Mouse (Mus musculus): ENCODE measurements around the gene 1700037H04Rik.

1700037H04Rik gene

DNA sequence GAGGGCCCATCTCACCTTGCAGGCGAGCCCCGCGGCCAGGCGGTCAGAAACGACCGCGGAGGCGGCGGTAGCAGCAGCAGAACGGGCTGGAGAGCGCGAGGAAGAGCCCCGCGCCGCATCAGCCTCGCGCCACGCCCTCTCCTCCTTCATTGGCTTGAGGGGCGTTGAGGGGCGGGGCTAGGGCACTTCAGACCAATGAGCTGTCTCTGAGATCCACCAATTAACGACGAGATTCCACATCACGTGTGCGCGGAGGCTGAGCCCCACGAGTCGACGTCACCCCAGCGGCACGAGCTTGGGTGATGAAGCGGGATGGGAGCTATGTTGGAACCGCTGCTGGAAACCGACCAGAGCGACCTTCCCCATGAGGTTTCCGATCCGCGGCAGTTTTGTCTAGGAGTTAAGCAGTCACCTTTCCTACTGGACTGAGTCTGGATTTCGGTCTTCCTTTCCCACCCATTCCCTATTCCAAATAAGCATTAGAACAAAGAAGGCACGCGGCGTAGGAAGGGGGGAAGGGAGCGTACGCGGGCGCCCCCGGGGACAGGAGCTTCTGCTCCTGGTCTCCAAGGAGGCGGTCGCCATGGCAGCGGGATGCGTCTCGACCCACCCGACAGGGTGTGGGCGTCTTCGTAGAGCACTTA is at the start of gene 1700037H04Rik:
Gene 1700037H04Rik, minus strand, starts transcription at position 144 of the 644 bp plus-strand sequence.
- peak; percentile 99 for DNase-seq (ENCODE audit: low read depth)

DNA sequence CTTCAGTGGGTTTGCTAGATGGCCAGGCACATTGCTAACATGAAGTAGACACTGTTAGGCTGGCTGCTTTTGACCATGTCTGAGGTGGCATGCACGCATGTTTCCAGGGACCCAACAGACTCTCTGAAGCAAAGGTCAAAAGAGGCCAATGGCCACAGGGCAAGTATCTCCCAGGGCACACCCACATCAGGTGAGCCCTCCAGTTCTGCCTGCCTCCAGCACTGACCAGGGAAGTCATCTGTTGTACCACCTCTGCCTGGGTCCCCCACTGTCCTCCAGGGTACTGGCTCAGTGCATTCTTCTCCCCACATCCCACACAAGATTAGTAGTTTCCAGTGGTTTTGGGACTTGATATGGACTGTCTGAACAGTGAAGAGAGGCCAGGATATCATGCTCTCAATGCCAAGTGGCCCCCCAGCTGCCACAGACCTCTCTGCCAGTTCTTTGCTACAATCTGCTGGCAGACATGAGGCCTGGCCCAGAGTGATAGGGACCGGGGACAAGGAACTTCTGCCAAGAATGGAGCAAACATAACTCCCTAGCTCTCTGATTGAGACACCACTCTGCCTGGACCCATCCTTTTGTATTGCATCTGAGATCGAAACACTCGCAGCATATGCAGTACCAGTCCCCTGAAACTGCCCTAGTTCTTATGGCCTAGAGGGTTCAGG is 49.4 kb upstream of the 1700037H04Rik start:
- DNase-seq (ENCODE audit: low read depth), result no peak

DNA sequence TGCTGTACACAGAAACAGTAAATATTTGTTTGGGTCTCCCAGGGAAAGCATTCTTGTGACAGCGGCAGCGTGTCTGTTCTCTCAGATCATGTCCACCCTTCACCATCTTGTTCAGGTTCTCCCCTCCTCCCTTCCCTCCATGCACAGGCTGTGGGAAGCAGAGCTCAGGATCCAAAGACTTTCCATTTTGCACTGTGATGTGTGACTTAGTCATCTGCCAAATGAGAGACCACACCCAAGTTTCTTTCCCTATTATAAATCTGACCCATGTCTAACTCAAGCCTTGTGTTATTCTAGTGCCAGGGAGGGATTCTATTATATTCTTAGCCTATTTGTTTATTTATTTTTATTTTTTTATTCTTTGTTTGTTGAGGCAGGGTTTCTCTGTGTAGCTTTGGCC is 48.5 kb upstream of the 1700037H04Rik start:
- no peak for DNase-seq (ENCODE audit: low read depth)

DNA sequence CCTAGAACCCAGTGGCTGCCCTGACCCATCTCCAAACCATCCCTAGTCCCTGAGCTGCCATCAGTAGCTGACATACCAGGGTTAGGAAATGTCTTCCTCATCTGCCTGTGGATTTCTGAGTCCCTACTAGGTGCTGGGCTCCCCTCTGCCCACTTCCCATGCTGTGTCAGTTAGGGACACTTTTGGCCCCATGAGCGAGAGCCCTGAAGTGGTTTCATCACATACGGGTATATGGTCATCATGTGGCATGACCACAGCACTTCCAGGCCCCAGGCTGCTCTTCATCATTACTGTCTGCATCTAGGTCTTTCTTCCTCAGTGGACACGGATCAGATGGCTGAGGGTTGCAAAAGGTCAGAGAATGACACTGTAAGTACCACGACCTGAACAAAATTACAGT is 46.9 kb upstream of the 1700037H04Rik start, which contains the start of gene Ap5s1:
Gene Ap5s1, plus strand, starts transcription at position 301 of the 400 bp plus-strand sequence.
- DNase-seq (ENCODE audit: low read depth), result no peak

DNA sequence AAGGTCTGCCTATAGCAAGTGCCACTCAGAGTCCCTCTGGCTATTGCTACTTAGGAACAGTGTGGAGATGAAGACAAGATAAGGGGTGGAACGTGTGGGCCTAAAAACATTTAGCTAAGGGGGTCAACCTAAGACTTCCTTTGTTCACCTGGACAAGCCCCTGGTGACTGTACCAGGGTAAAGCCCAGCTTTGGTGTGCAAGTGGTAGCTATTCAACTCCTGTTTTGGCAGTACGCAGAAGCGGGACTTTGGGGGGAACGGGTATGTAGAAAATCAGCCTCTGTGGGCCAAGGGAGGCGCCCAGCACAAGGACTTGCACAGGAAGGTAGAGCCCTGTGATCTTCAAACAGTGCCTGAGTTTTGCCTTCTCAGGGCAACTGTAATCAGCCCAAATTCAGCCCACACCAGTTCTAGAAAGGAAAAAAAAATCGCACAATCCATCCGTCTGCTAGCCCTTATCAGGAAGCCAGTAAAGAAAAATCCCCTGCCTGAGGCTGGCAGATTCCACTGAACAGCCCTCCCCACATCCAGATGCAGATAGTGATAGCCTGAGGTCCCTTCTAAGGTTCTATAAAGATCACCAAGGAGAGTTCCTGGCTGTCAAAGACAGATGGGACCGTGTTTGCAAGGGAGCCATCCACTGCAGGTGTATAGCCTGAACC is 45.8 kb upstream of the 1700037H04Rik start:
- no peak for DNase-seq (ENCODE audit: low read depth)

DNA sequence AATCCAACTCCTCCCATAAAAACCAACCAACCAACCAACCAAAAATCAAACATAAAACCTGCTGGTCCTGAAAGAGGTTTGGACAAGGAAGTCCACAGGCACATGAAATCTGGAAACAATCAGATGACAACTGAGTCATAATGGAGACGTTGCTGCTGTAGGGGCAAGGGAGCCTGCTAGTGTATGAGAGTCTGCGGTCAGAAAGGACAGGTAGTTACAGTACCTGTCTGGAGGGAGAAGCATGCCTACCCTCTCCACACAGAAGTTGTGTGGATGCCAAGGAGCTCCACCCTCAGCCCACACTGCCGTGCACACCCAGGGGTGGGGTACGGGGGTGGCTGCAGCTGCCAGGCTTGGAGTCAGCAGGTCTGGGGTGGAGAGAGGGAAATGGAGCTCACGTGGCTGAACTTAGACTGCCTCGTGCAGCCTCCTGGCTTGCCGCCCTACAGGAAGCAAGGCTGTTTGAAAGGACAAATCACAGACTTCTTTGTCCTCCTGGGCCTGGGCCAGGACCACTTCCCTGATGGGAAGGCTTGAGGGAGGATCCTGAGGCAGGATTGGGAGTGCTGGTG is 44.6 kb upstream of the 1700037H04Rik start:
- DNase-seq (ENCODE audit: low read depth), result peak; percentile 52

DNA sequence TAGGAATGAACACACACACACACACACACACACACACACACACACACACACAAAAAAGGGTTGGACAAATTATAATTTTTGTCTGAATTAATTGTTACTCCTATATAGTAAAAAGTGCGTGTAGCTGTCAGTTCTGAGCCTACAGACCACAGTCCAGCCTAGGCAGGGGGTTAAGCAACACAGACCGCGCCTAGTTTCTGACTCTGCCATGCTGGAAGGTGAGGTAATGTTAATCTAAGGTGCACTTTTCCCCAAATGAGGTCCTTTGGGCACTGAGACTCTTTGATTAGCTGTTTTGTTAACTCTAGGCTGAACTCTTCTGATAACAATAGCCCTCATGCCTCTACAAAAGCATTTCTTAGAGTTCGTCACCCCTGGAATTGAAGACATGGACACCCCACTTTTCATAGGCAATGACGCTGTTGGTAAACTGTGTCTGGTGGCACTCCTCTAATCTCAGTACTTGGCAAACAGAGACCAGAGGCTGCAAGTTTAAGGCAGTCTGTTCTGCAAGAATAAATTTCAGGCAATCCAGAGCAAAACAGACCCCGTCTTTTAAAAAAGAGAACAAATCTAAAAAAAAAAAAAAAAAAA is 44.0 kb upstream of the 1700037H04Rik start:
- DNase-seq (ENCODE audit: low read depth), result no peak

DNA sequence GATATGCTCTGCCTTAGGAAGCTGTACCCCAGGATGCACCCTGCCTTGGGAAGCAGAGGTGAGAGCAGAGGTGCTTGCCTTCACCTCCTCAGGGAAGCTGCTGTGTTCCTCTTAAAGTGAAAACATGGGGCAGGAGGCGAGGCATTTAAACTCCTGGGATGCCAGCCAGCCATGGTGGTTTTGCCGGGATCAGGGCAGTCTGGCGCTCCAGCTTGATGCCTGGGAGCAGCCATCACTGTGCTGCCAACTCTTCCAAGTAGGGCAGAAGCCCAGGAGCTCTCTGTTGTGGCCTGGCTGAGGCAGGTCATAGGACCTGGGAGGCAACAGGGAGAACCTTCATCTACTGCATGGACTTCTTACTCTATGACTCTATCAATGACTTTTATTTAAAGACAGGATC is 41.4 kb upstream of the 1700037H04Rik start:
- DNase-seq (ENCODE audit: low read depth), result no peak

DNA sequence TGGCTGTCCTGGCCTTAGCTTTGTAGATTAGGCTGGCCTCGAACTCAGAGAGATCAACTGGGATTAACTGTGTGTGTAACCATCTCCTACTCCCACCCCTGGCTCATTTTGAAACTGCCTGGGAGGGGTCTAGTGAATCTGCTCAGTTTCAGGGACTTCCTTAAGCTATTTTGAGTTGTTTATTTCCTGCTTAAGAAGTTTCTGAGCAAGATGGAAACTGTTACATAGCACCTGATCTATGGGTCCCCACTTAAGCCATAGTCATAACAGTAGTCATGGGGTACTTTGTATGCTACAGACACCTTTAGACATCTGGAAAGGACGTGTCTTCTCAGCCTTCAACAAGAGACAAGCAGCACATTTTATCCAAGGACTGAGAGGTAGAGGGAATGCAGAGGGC is 40.8 kb upstream of the 1700037H04Rik start:
- no peak for DNase-seq (ENCODE audit: low read depth)

DNA sequence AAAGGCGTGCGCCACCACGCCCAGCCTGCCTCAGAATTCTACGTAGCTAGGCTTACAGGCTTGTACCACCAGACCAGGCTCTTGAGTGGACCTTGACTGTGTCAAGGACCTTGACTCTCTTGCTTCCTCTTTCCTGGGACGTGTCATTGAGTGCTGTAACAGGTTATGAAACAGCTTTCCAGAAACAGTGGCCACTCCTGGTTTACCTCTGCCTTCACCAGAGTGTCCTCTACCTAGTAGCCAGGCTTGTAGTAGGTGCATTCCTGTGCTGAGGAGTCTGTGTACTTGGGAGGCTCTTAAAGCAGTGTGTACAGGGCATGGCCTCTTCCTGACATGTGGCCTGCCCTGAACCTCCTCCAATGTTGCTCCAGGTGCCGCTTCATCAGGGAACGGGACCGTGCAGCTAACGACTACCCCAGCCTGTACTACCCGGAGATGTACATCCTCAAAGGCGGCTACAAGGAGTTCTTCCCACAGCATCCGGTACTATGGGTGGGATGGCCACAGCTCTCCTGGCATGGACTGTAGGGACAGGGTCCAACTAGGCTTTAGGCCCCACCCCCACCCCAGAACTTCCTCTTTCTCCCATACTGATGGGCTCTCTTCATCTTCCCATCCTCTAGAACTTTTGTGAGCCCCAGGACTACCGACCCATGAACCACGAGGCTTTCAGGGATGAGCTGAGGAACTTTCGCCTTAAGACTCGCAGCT is 36.9 kb upstream of the 1700037H04Rik start:
- DNase-seq (ENCODE audit: low read depth), result no peak

DNA sequence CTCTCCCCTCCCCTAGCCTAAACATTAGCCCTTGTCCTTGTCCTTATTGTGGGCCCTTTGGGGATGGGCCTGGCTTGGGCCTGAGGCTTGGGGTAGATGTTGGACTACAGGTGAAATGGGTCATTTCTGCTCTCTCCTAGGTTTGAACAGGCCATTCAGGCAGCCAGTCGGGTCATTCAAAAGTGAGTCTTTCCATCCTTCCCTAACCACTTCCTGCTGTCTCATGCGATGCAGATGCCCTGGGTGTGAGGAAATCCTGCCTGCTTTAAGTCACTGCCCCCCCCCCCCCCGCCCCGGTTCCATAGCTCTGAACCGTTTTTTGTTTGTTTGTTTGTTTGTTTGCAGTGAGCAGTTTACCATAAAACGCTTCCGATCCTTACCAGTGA is 31.1 kb upstream of the 1700037H04Rik start:
- peak; percentile 37 for DNase-seq (ENCODE audit: low read depth)

DNA sequence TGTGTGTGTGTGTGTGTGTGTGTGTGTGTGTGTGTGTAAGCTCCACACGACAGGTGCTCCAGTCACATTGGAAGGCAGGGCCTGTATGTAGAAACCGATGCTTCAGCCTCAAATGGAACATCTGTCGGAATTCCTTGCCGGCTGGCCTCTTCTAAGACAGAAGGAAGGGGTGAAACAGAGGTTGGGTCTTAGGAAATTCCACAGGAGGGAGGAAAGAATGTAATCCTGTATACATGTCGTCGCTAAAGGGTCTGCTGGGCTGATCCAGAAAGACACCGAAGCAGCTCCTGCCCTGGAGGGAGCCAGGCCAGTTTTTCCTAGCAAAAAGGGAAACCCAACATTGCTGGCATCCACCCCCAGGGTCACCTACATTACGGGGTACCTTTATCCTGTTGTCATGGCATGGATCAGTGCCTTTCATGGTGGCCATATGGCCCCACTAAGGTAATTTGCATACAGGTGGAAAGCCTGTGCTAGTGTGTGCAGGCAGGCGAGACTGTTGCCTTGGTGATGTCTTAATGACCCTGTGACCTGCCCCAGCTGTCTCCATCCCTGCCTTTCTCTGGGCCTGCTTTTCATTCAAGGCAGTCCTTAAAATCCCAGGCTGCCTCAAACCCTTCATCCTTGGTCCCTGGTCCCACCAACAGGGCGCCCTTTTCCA is 30.6 kb upstream of the 1700037H04Rik start:
- DNase-seq (ENCODE audit: low read depth), result no peak

DNA sequence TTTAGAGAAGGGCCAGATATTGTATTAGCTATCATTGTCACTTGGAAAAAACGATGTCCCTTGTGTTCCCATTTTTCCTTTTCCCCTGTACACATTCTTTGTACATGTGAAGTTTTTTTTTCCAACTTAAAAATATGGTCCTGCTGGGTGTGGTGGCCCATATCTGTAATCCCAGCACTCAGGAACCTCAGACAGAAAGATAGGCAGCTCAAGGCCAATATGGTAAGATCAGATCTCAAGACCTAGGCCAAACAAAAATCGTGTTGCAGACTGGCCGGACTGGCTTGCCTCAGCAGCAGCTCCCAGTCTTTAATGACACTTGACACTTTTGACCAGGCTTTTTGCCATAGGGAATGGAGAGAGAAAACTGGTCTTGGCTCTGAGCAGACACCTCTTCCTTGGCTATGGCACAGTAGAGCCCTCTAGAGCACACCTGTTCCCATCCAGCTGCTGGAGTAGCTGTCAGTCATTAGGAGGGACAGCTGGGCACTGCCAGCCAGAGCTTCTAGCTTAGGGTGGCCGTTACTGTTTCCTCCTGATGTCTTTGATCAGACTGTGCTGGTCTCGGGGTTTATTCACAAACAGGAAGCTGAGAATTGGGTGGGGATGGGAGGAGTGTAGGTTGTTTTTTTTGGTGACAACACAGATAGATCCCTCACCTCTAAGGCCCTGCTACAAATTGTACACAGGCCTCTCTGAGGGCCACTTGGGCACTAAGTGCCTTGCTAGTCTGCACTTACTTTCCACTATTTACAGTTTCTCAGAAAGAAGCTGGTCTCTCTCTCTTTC is 29.8 kb upstream of the 1700037H04Rik start:
- peak; percentile 62 for DNase-seq (ENCODE audit: low read depth)

DNA sequence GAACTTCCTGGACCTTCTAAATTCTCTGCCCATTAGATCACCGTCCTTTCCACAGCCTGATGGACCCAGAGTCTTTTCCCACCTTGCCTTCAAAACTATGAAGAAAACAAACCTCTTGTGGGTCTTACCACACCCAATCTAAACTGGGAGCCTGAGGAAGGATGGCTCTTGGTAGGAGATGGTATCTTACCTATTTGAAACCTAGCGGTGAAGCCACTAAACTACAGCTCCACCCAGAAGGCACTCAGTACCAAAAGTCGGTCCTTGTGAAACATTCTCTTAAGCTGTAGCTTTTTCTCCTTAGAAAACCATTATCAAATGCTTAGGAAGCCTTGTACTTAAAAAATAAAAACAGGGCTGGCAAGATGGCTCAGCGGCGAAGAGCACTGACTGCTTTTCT is 28.4 kb upstream of the 1700037H04Rik start:
- DNase-seq (ENCODE audit: low read depth), result peak; percentile 61

DNA sequence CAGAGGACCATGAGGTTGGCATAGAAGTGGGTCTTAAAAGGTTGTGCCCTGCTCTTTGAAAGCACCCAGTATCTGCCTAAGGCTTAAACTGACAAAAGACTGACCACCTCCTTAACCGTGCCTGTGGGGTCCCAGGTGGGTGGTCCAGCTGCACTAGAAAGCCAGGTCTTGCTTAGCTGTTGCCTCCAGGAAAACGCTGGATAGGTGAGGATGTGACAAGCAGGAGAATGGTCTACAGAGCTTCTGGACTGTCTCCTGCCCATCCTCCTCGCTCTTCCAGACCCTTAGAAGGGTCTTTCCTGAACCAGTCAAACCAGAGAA is 27.7 kb upstream of the 1700037H04Rik start:
- DNase-seq (ENCODE audit: low read depth), result peak; percentile 33

DNA sequence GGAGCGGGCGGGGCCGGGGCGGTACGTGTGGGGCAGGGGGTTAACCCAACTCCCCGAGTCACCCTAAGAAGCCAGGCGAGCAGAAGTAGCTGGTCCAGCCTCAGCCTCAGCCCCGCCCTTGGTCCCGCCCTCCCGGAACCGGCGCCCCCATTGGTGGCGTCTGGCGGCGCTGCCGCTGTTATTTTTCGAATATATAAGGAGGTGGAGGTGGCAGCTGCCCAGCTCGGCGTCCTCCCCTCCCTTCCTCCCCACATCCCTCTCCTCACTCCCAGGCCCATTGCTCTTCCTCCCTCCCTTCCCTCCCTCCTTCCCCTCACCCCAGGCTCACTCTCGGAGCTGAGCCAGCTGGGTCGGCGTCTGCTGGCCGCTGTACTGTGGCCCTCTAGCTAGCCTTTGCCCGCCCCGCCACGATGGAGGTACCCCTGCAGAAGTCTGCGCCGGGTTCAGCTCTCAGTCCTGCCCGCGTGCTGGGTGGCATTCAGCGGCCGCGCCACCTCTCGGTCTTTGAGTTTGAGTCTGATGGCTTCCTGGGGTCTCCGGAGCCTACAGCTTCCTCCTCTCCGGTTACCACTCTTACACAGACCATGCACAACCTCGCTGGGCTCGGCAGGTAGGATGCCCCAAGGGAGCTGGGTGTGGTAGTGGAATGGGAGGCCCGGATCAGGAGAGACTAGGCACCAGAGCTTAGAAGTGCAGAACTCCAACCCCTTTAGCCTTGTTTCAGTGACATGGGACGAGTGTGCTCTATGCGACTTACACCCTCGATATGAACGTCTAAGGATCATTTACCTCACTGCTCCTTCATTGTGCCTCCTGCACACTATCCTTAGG is 27.1 kb upstream of the 1700037H04Rik start, which contains the start of the genes Cdc25b and Spef1:
Gene Cdc25b, plus strand, starts transcription at position 179 of the 831 bp plus-strand sequence.
Gene Spef1, minus strand, starts transcription at position 512 of the 831 bp plus-strand sequence.
- DNase-seq (ENCODE audit: low read depth), result peak; percentile 86

DNA sequence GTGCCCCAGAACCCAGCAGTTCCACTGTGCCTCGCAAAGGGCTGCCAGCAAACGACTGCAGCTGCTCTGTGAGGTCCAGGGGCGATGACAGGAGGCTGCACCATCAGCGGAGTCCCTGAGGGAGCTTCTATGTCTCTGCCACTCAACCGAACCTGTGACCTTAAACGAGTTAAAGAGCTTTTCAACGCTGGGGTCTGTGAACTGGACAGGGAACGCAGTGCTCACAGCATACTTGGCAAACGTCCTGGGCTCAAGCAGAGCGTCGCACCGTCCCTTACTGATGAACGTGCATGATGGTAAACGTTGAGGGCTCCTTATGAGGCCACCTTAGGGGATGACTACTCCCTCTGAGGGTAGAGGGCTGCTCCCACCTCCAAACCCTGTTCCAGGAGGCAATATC is 26.5 kb upstream of the 1700037H04Rik start:
- no peak for DNase-seq (ENCODE audit: low read depth)

DNA sequence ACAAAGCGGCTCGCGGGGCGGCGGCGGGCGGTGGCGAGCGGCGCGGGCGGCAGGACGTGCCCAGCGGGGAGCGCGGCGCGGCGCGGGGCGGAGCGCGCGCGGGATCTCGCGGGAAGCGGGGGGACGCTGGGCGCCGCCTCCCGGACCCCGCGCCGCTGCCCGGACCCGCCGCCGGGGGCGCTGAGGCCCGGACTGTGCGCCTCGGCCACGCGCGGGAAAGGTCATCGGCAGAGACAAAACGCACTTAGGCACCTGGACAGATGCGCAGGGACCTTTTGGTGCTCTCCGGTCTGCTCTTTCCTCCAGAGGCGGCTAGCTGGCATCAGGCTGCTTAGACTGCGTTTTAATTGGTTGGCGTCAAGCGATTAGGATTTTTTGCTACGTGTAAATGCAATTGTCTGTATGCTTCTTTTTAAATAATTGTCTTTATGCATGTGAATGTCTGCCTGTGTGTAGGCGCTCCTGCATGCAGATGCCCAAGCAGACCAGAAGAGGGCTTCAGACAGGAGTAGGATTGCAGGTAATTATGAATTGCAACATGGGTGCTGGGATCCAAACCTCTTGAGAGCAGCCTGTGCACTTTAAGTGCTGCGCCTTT is 20.2 kb upstream of the 1700037H04Rik start, which contains the start of gene Cenpb:
Gene Cenpb, minus strand, starts transcription at position 78 of the 598 bp plus-strand sequence.
- peak; percentile 75 for DNase-seq (ENCODE audit: low read depth)
